Mouse (Mus musculus) cortical plate, adult 2 months (tissue): ENCODE data around the gene Lctl.

Experiments
- CTCF ChIP-seq: fragments of 200-500 bp; IDR thresholded peaks from 2 replicates; pipeline ENCODE4 v1.5.1; 2011; ENCODE audit warnings: mild to moderate bottlenecking, control low read depth, low read length; ENCODE audit not compliant: insufficient read depth; ENCODE audit errors: extremely low read depth
- POLR2A ChIP-seq: fragments of 200-500 bp; IDR thresholded peaks from 2 replicates; pipeline ENCODE4 v1.6.1; 2011; ENCODE audit warnings: mild to moderate bottlenecking, low read length, control low read depth; ENCODE audit not compliant: insufficient read depth; ENCODE audit errors: extremely low read depth

GRCm38 (mm10) chr9:64088346-64088745 lies 28.6 kb upstream of the Lctl start:
- TF ChIP-seq CTCF (no peak), POLR2A (no peak)
